Mouse (Mus musculus): ENCODE measurements around the gene Acot7. TPM values are rescaled to one million over a fixed set of nuclear protein-coding genes. Genes with fewer than 3 reads are reported as not detected.

The Acot7 gene
- 43.7 and 96.9 TPM in 2 replicates for polyA plus RNA-seq (2015; fragmentation: Nextera tagmentation; extraction: Ambion mirVana)

GRCm38 (mm10) chr4:152177537-152178343, at the start of gene Acot7:
Gene Acot7 (plus strand): TSS chr4:152178134.

GRCm38 (mm10) chr4:152151966-152152544, 25.9 kb upstream of the Acot7 start, which contains the start of gene Espn:
Gene Espn (minus strand): TSS chr4:152152371.

GRCm38 (mm10) chr4:152158585-152159284, 19.2 kb upstream of the Acot7 start, which contains the start of gene Hes2:
Gene Hes2 (plus strand): TSS chr4:152158867.

GRCm38 (mm10) chr4:152273621-152274236, 95.8 kb downstream of the Acot7 start, which contains the start of gene Gpr153:
Gene Gpr153 (plus strand): TSS chr4:152274232.

GRCm38 (mm10) chr4:152291562-152291961, 113.6 kb downstream of the Acot7 start, which contains the start of gene Hes3:
Gene Hes3 (minus strand): TSS chr4:152291662.

GRCm38 (mm10) chr4:152296874-152297861, 119.2 kb downstream of the Acot7 start, which contains the start of gene Icmt:
Gene Icmt (plus strand): TSS chr4:152297227.

GRCm38 (mm10) chr4:152318517-152319234, 140.7 kb downstream of the Acot7 start, which contains the start of gene Rnf207:
Gene Rnf207 (minus strand): TSS chr4:152318993.

Other genes starting within 250 kb of the Acot7 start
- gene Dnajc11, start 244.4 kb upstream of the Acot7 start, polyA plus RNA-seq (2015; fragmentation: Nextera tagmentation; extraction: Ambion mirVana), result 26.1 and 50.5 TPM in 2 replicates
- gene Thap3, start 189.1 kb upstream of the Acot7 start, polyA plus RNA-seq (2015; fragmentation: Nextera tagmentation; extraction: Ambion mirVana), result 30.5 and 39.3 TPM in 2 replicates
- 19.6 and 20.9 TPM in 2 replicates for gene Phf13, start 181.9 kb upstream of the Acot7 start, polyA plus RNA-seq (2015; fragmentation: Nextera tagmentation; extraction: Ambion mirVana)
- gene Klhl21, start 169.3 kb upstream of the Acot7 start, polyA plus RNA-seq (2015; fragmentation: Nextera tagmentation; extraction: Ambion mirVana), result 7.8 and 9.3 TPM in 2 replicates
- gene Zbtb48, start 150.5 kb upstream of the Acot7 start, polyA plus RNA-seq (2015; fragmentation: Nextera tagmentation; extraction: Ambion mirVana), result 11.7 and 14.0 TPM in 2 replicates
- 0.19 TPM in 1 of 2 replicates, not detected in the other for gene Tas1r1, start 139.6 kb upstream of the Acot7 start, polyA plus RNA-seq (2015; fragmentation: Nextera tagmentation; extraction: Ambion mirVana)
- 10.1 and 14.7 TPM in 2 replicates for gene Nol9, start 138.8 kb upstream of the Acot7 start, polyA plus RNA-seq (2015; fragmentation: Nextera tagmentation; extraction: Ambion mirVana)
- gene Plekhg5, start 105.6 kb upstream of the Acot7 start, polyA plus RNA-seq (2015; fragmentation: Nextera tagmentation; extraction: Ambion mirVana), result 5.9 and 8.2 TPM in 2 replicates
- gene Tnfrsf25, start 62.2 kb upstream of the Acot7 start, polyA plus RNA-seq (2015; fragmentation: Nextera tagmentation; extraction: Ambion mirVana), result 0.20 and 0.75 TPM in 2 replicates
- 1.3 and 3.3 TPM in 2 replicates for gene Espn, start 25.8 kb upstream of the Acot7 start, polyA plus RNA-seq (2015; fragmentation: Nextera tagmentation; extraction: Ambion mirVana)
- 0.13 TPM in 1 of 2 replicates, not detected in the other for gene Hes2, start 19.3 kb upstream of the Acot7 start, polyA plus RNA-seq (2015; fragmentation: Nextera tagmentation; extraction: Ambion mirVana)
- 6.7 and 13.1 TPM in 2 replicates for gene Gpr153, start 96.1 kb downstream of the Acot7 start, polyA plus RNA-seq (2015; fragmentation: Nextera tagmentation; extraction: Ambion mirVana)
- not detected in 2 replicates for gene Hes3, start 113.5 kb downstream of the Acot7 start, polyA plus RNA-seq (2015; fragmentation: Nextera tagmentation; extraction: Ambion mirVana)
- gene Icmt, start 119.1 kb downstream of the Acot7 start, polyA plus RNA-seq (2015; fragmentation: Nextera tagmentation; extraction: Ambion mirVana), result 11.2 and 11.9 TPM in 2 replicates
- gene Rnf207, start 140.9 kb downstream of the Acot7 start, polyA plus RNA-seq (2015; fragmentation: Nextera tagmentation; extraction: Ambion mirVana), result 0.39 and 0.55 TPM in 2 replicates
- 575 and 1,124 TPM in 2 replicates for gene Rpl22, start 147.6 kb downstream of the Acot7 start, polyA plus RNA-seq (2015; fragmentation: Nextera tagmentation; extraction: Ambion mirVana)
- gene Chd5, start 160.5 kb downstream of the Acot7 start, polyA plus RNA-seq (2015; fragmentation: Nextera tagmentation; extraction: Ambion mirVana), result 12.3 and 21.8 TPM in 2 replicates